Mouse (Mus musculus) heart, postnatal 0 days (tissue): Measurements from ENCODE around the gene Gm42742.
A peak's percentile ranks its signal among the peaks of the same experiment; 100 is the strongest.

Experiments used
- CTCF ChIP-seq: IDR thresholded peaks from 2 replicates; pipeline ENCODE4 v1.5.1; 2016; ENCODE audit warnings: antibody characterized with exemption, control low read depth, low read depth
- EP300 ChIP-seq: IDR thresholded peaks from 2 replicates; pipeline ENCODE4 v1.6.1; 2016; ENCODE audit warnings: antibody characterized with exemption, low read depth

DNA sequence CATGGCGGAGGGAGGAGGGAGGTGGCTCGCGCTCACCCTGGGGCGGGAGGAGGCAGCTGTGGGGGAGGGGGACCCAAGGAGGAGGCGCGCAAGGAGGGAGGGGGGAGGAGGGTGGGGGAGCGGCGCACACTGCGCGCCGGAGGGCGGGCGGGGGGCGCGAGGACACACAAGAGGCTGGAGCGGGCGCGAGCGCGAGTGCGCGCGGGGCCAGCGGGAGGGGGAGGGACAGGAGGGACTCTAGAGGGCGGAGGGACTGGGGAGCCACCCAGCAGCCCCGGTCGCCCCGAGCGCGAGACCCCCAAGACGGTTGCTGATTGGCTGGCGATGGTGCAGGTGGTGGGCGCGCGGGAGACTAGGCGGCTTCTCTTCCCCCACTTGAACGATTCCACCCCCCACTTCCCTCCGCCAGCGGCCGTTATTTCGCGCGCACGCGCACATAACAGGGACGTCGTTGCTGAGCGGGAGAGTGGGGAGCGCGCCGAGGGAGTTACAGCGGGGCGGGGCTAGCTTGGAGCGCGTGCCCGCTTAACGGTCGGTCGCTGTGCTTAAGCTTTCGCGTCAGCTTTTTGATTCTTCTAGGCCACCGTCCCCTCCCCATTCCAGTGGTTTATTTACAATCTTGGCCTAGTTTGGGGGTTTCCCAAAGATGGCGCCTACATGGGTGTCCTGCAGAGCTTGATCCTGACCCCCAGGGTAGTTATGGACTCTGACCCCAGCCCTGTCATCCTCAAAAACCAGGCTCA is 6.3 kb upstream of the Gm42742 start, which contains the start of gene Maz:
- TF ChIP-seq CTCF = no peak
- TF ChIP-seq EP300 = peak; percentile 96
